In the genomic region with DNA sequence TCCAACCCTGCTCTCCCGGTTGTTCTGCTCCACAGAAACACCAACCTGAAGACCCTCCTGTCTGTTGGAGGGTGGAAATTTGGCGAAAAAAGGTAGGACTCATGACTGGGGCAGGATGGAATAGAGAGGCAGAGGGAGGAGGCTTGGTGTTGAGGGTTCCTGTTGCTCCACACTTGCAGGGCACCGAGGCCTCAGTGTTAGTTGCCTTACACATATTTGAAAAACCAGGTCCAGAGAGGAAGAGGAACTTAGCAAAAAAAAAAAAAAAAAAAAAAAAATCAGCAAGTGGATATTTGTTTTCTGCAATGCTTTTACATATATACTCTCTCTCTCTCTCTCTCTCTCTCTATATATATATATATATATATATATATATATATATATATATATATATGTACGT, we compare ENCODE assay signal across 31 mouse cellular contexts. TPM values are rescaled to one million over a fixed set of nuclear protein-coding genes. Genes with fewer than 3 reads are reported as not detected.
A peak's percentile ranks its signal among the peaks of the same experiment; 100 is the strongest.
DNase-seq lines count a peak whose midpoint lies in the region; ATAC-seq and TF ChIP-seq lines count a peak whose summit lies in the region.
"Had no signal": no experiment of that assay in that cellular context is flagged by ENCODE, and none has a peak within 500 bp of the region (broad histone marks: within the 10 kb centered on the region; RNA-seq: fewer than 3 reads in every experiment).

No protein-coding gene starts in this region.

- H3K27me3 ChIP-seq in liver, embryonic 15.5 days = peaks cover 10% of the 10 kb centered on the region
- H3K27me3 ChIP-seq: Patski had no signal

- TF ChIP-seq CTCF in lung, adult 2 months (IDR thresholded peaks at IDR 0.05; ENCODE audit: insufficient read depth, low read length) = no peak

- no peak for TF ChIP-seq POLR2A in lung, adult 2 months (IDR thresholded peaks at IDR 0.05; ENCODE audit: borderline replicate concordance, extremely low read depth, low read depth, low read length)

- ATAC-seq in liver, embryonic 15.5 days (ENCODE audit: insufficient read depth) = no peak
- ATAC-seq in granulocyte monocyte progenitor cell, adult 5-6 weeks (replicated peaks; ENCODE audit: poor library complexity, severe bottlenecking) = peak; percentile 57; the same call in 1 of the 2 replicates
- ATAC-seq: forebrain, embryonic 14.5 days; forebrain, postnatal 0 days; hindbrain, embryonic 16.5 days; Patski had no signal

- no peaks in the 10 kb centered on the region for H3K9me3 ChIP-seq in liver, embryonic 15.5 days (replicated peaks)
- H3K9me3 ChIP-seq: embryonic facial prominence, embryonic 10.5 days; embryonic facial prominence, embryonic 13.5 days; forebrain, embryonic 10.5 days; heart, embryonic 12.5 days; heart, embryonic 15.5 days; hindbrain, embryonic 10.5 days; hindbrain, embryonic 13.5 days had no signal

- no peaks in the 10 kb centered on the region for H3K36me3 ChIP-seq in liver, embryonic 15.5 days (replicated peaks)
- H3K36me3 ChIP-seq: embryonic facial prominence, embryonic 10.5 days; embryonic facial prominence, embryonic 13.5 days; forebrain, embryonic 10.5 days; heart, embryonic 12.5 days; heart, embryonic 15.5 days; hindbrain, embryonic 10.5 days; hindbrain, embryonic 13.5 days had no signal

- no peak for DNase-seq in liver
- DNase-seq in lung, adult 2 months = no peak
- DNase-seq in lung, postnatal 14 days = no peak
- DNase-seq in testis, postnatal 10 days (ENCODE audit: low spot score) = no peak
- DNase-seq in spleen, postnatal 14 days (ENCODE audit: low spot score in 2 of 2) = no peak
- DNase-seq: adrenal gland, postnatal 10 days; adrenal gland, postnatal 36 days; cerebellum, adult 11 months; cerebellum, adult 2 months; cerebellum, adult 9-11 months; cerebellum, postnatal 25 days; embryo, embryonic 11 days; forebrain, postnatal 0 days; gastrocnemius, adult 2 months; gastrocnemius, postnatal 14 days; heart, adult 18-20 months; heart, postnatal 10 days; heart, postnatal 36 days had no signal

- H3K4me2 ChIP-seq in liver, embryonic 15.5 days = no peak overlapping the region
- H3K4me2 ChIP-seq: embryonic facial prominence, embryonic 13.5 days; heart, embryonic 12.5 days; heart, embryonic 15.5 days; hindbrain, embryonic 13.5 days had no signal

- no peak overlapping the region for H3K27ac ChIP-seq in liver, embryonic 15.5 days (replicated peaks)
- H3K27ac ChIP-seq: embryonic facial prominence, embryonic 10.5 days; embryonic facial prominence, embryonic 13.5 days; forebrain, embryonic 10.5 days; gastrocnemius, adult 2 months; heart, embryonic 15.5 days; hindbrain, embryonic 10.5 days; hindbrain, embryonic 13.5 days had no signal

- 44% methylated on average over 4 of the region's 4 CpGs for WGBS in liver, embryonic 15.5 days (ENCODE audit: insufficient replicate concordance)
- WGBS in lung, adult 2 months = 58% methylated on average over 4 of the region's 4 CpGs

- peak overlapping the region; percentile 10; the same call in 1 of the 2 replicates for H3K4me3 ChIP-seq in liver, embryonic 15.5 days (replicated peaks)
- peak overlapping the region; percentile 49 for H3K4me3 ChIP-seq in lung, adult 2 months (replicated peaks; ENCODE audit: extremely low read depth, low read depth, low read length)
- H3K4me3 ChIP-seq: embryonic facial prominence, embryonic 10.5 days; embryonic facial prominence, embryonic 13.5 days; forebrain, embryonic 10.5 days; gastrocnemius, adult 2 months; heart, embryonic 12.5 days; heart, embryonic 15.5 days; hindbrain, embryonic 10.5 days; hindbrain, embryonic 13.5 days had no signal

- H3K9ac ChIP-seq in liver, embryonic 15.5 days = no peak overlapping the region
- H3K9ac ChIP-seq: embryonic facial prominence, embryonic 13.5 days; forebrain, postnatal 0 days; heart, embryonic 12.5 days; heart, embryonic 15.5 days; hindbrain, embryonic 13.5 days had no signal

- no peaks in the 10 kb centered on the region for H3K4me1 ChIP-seq in liver, embryonic 15.5 days (replicated peaks)
- H3K4me1 ChIP-seq in lung, adult 2 months (ENCODE audit: control insufficient read depth, insufficient read depth, low read length) = no peaks in the 10 kb centered on the region
- H3K4me1 ChIP-seq: heart, embryonic 15.5 days had no signal

RNA-seq across cellular contexts. Expression of gene Chil1, which starts 2.1 kb away (rescaled TPM):
- 15.1 and 17.7 TPM in 2 replicates for polyA plus RNA-seq in liver, embryonic 15.5 days (2015; fragmentation: Nextera tagmentation; extraction: Ambion mirVana)
- 1,144 and 1,277 TPM in 2 replicates for polyA plus RNA-seq in lung, adult 2 months (2012; rRNA removed)
- not detected in 2 replicates for total RNA-seq in granulocyte monocyte progenitor cell, adult 5-6 weeks (2014; fragmentation: Nextera tagmentation)
- total RNA-seq in granulocyte monocyte progenitor cell, adult 5-6 weeks (2017) = 4.7 and 6.3 TPM in 2 replicates
- polyA plus RNA-seq: forebrain, embryonic 10.5 days had no signal

RNA-seq across cellular contexts. Expression of gene Mybph, which starts 9.2 kb away (rescaled TPM):
- 1.5 and 3.5 TPM in 2 replicates for polyA plus RNA-seq in liver, embryonic 15.5 days (2015; fragmentation: Nextera tagmentation; extraction: Ambion mirVana)
- 0.14 and 7.7 TPM in 2 replicates for polyA plus RNA-seq in lung, adult 2 months (2012; rRNA removed)
- total RNA-seq in granulocyte monocyte progenitor cell, adult 5-6 weeks (2014; fragmentation: Nextera tagmentation) = not detected in 2 replicates
- total RNA-seq in granulocyte monocyte progenitor cell, adult 5-6 weeks (2017) = not detected in 2 replicates
- total RNA-seq: ES-E14; heart, adult 18-20 months; heart, postnatal 36 days had no signal
- polyA plus RNA-seq: Patski had no signal

RNA-seq across cellular contexts. Expression of gene Adora1, which starts 51.1 kb away (rescaled TPM):
- polyA plus RNA-seq in liver, embryonic 15.5 days (2015; fragmentation: Nextera tagmentation; extraction: Ambion mirVana) = 0.91 and 2.1 TPM in 2 replicates
- 7.6 and 9.1 TPM in 2 replicates for polyA plus RNA-seq in lung, adult 2 months (2012; rRNA removed)
- total RNA-seq in granulocyte monocyte progenitor cell, adult 5-6 weeks (2014; fragmentation: Nextera tagmentation) = not detected in 2 replicates
- total RNA-seq in granulocyte monocyte progenitor cell, adult 5-6 weeks (2017) = not detected in 2 replicates

Comparison
In these comparisons a context has a peak if more than half of its experiments do, and no peak if none do; other contexts are left out.
1. RNA of gene Chil1, which starts 2.1 kb away (polyA plus RNA-seq): 1,144 to 1,277 TPM in lung, adult 2 months; 15.1 to 17.7 TPM in liver, embryonic 15.5 days; every median in the first group is over 10 times any median in the second.